Mouse (Mus musculus) E14TG2a.4 (cell line): ENCODE results near the gene Rtn4rl1.

Experiments
- CTCF ChIP-seq: conservative IDR thresholded peaks from 2 replicates; pipeline ENCODE4 v1.5.1; 2014; ENCODE audit warnings: low read length
- POU5F1 ChIP-seq: IDR thresholded peaks from 2 replicates; pipeline ENCODE4 v1.6.1; 2014; ENCODE audit warnings: low read length, borderline replicate concordance

GRCm38 (mm10) chr11:75275035-75275434 lies 81.5 kb downstream of the Rtn4rl1 start:
- TF ChIP-seq CTCF: no peak
- no peak for TF ChIP-seq POU5F1
